Mouse (Mus musculus) heart, embryonic 13.5 days (tissue): ENCODE results near the gene Ugt2b34. TPM values are rescaled to one million over a fixed set of nuclear protein-coding genes. Genes with fewer than 3 reads are reported as not detected.

Experiments
- ATAC-seq: fragments of 200-750 bp; cut with Nextera tagmentation; 2 replicates; pipeline ENCODE4 v1.8.0; 2017; ENCODE audit warnings: moderate TSS enrichment; ENCODE audit not compliant: insufficient number of reproducible peaks, low FRiP score, low TSS enrichment; ENCODE audit errors: extremely low read depth
- H3K27ac ChIP-seq: fragments of 300-500 bp; sonication (generic); replicated peaks from 2 replicates; pipeline ENCODE4 v1.5.1; 2015; ENCODE audit warnings: moderate library complexity, mild to moderate bottlenecking, inconsistent platforms
- H3K27me3 ChIP-seq: fragments of 300-500 bp; sonication (generic); replicated peaks from 2 replicates; pipeline ENCODE4 v1.6.1; 2015; ENCODE audit warnings: mild to moderate bottlenecking, inconsistent platforms
- H3K36me3 ChIP-seq: fragments of 300-500 bp; sonication (generic); 2 replicates; pipeline ENCODE4 v1.6.1; 2015; ENCODE audit warnings: mild to moderate bottlenecking, inconsistent platforms
- H3K4me1 ChIP-seq: fragments of 300-500 bp; sonication (generic); 2 replicates; pipeline ENCODE4 v1.6.1; 2015; ENCODE audit warnings: inconsistent platforms
- H3K4me2 ChIP-seq: fragments of 300-500 bp; sonication (generic); 2 replicates; pipeline ENCODE4 v1.6.1; 2015; ENCODE audit warnings: inconsistent platforms, mild to moderate bottlenecking, moderate library complexity
- H3K4me3 ChIP-seq: fragments of 300-500 bp; sonication (generic); 2 replicates; pipeline ENCODE4 v1.5.1; 2015; ENCODE audit warnings: moderate library complexity, mild to moderate bottlenecking, inconsistent platforms
- H3K9ac ChIP-seq: fragments of 300-500 bp; sonication (generic); 2 replicates; pipeline ENCODE4 v1.6.1; 2015; ENCODE audit warnings: inconsistent platforms, mild to moderate bottlenecking, moderate library complexity
- H3K9me3 ChIP-seq: fragments of 300-500 bp; sonication (generic); 2 replicates; pipeline ENCODE4 v1.6.1; 2016; ENCODE audit warnings: inconsistent platforms
- WGBS: fragments of 180-500 bp; shearing (Covaris S2); methylation state at CpG from one replicate; pipeline ENCODE4 v1.1.7; 2015; ENCODE audit warnings: mixed read lengths; 5-methylcytosine and 5-hydroxymethylcytosine counted together
- polyA plus RNA-seq: library from polyadenylated mRNA; unstranded; fragments of >200 nt; fragmentation: Nextera tagmentation; extraction: Ambion mirVana; gene quantifications from 2 replicates; pipeline ENCODE4 v1.2.1, GENCODE M21; 2015

Gene Ugt2b34
- 0.11 and 1.9 TPM in 2 replicates for polyA plus RNA-seq

DNA sequence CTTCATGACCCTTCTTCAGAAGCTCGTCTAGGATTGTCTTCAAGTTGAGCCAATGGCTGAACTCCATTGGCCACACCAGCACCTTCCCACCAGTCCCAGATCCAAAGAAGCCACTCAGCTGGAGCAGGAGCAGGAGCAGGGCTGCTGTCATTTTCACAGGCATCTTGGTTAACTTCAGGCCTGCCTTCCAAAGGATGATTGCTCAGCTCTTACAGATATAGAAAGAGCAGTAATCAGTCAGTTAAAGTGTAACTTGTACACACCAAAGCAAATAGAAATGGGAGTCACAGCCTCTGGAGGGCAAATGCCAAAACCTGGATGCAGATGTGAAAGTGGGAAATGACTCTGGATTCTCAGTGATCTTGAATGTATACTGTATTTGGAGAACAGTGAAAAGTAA is at the start of gene Ugt2b34:
Gene Ugt2b34 (minus strand): TSS at position 180 of the 400 bp plus-strand sequence.
- Histone ChIP-seq H3K4me2 (no peak within 1 kb of the TSS), H3K27me3 (no peaks in the 10 kb centered on the region), H3K9me3 (no peaks in the 10 kb centered on the region), H3K27ac (no peak within 1 kb of the TSS), H3K36me3 (no peaks in the 10 kb centered on the region), H3K4me3 (no peak within 1 kb of the TSS), H3K4me1 (no peaks in the 10 kb centered on the region), H3K9ac (no peak within 1 kb of the TSS)
- ATAC-seq, result no peak
- WGBS, result 43% methylated on average over 1 of the region's 1 CpGs

- no peaks in the 10 kb centered on the region for H3K9me3 ChIP-seq
- H3K4me3 ChIP-seq, result no peak overlapping the region
- no peak overlapping the region for H3K27ac ChIP-seq
- H3K4me2 ChIP-seq, result no peak overlapping the region
- WGBS, result 79% methylated on average over 2 of the region's 2 CpGs
- no peaks in the 10 kb centered on the region for H3K27me3 ChIP-seq
- ATAC-seq, result no peak
- H3K9ac ChIP-seq, result no peak overlapping the region
- H3K4me1 ChIP-seq, result no peaks in the 10 kb centered on the region
- H3K36me3 ChIP-seq, result no peaks in the 10 kb centered on the region
These were observed 35.4 kb upstream of the Ugt2b34 start for GRCm38 (mm10) chr5:86942111-86942510.

GRCm38 (mm10) chr5:86926426-86926825 is 19.7 kb upstream of the Ugt2b34 start, which contains the start of gene Ugt2b1:
Ugt2b1 (minus strand) TSS chr5:86926530.
- H3K27me3 ChIP-seq, result no peaks in the 10 kb centered on the region
- WGBS, result 73% methylated on average over 2 of the region's 2 CpGs
- H3K9ac ChIP-seq, result no peak within 1 kb of the TSS
- no peaks in the 10 kb centered on the region for H3K36me3 ChIP-seq
- no peak for ATAC-seq
- H3K4me2 ChIP-seq, result no peak within 1 kb of the TSS
- no peak within 1 kb of the TSS for H3K27ac ChIP-seq
- no peak within 1 kb of the TSS for H3K4me3 ChIP-seq
- H3K9me3 ChIP-seq, result no peaks in the 10 kb centered on the region
- H3K4me1 ChIP-seq, result no peaks in the 10 kb centered on the region

GRCm38 (mm10) chr5:86920661-86921233 is 14.0 kb upstream of the Ugt2b34 start:
- H3K36me3 ChIP-seq, result no peaks in the 10 kb centered on the region
- H3K27me3 ChIP-seq, result no peaks in the 10 kb centered on the region
- no peak for ATAC-seq
- no peak overlapping the region for H3K27ac ChIP-seq
- no peak overlapping the region for H3K9ac ChIP-seq
- no peaks in the 10 kb centered on the region for H3K9me3 ChIP-seq
- H3K4me3 ChIP-seq, result no peak overlapping the region
- no peak overlapping the region for H3K4me2 ChIP-seq
- WGBS, result 60% methylated on average over 3 of the region's 3 CpGs
- no peaks in the 10 kb centered on the region for H3K4me1 ChIP-seq

- Histone ChIP-seq H3K36me3 (no peaks in the 10 kb centered on the region), H3K4me2 (no peak overlapping the region), H3K27ac (no peak overlapping the region), H3K27me3 (no peaks in the 10 kb centered on the region), H3K9ac (no peak overlapping the region), H3K9me3 (no peaks in the 10 kb centered on the region), H3K4me1 (no peaks in the 10 kb centered on the region), H3K4me3 (no peak overlapping the region)
- WGBS, result 72% methylated on average over 3 of the region's 3 CpGs
- no peak for ATAC-seq
These were observed 4.8 kb upstream of the Ugt2b34 start for GRCm38 (mm10) chr5:86911357-86912099.

- Histone ChIP-seq H3K4me3 (no peak overlapping the region), H3K27me3 (no peaks in the 10 kb centered on the region), H3K4me2 (no peak overlapping the region), H3K36me3 (no peaks in the 10 kb centered on the region), H3K9ac (no peak overlapping the region), H3K9me3 (no peaks in the 10 kb centered on the region), H3K4me1 (no peaks in the 10 kb centered on the region), H3K27ac (no peak overlapping the region)
- 58% methylated on average over 1 of the region's 1 CpGs for WGBS
- ATAC-seq, result no peak
These were observed 4.0 kb upstream of the Ugt2b34 start for GRCm38 (mm10) chr5:86910770-86911169.

GRCm38 (mm10) chr5:86889933-86890332 is 16.8 kb downstream of the Ugt2b34 start:
- 78% methylated on average over 1 of the region's 1 CpGs for WGBS
- Histone ChIP-seq H3K9me3 (peaks cover 7% of the 10 kb centered on the region; the same call in 1 of the 2 replicates), H3K4me2 (no peak overlapping the region), H3K9ac (no peak overlapping the region), H3K36me3 (no peaks in the 10 kb centered on the region), H3K4me3 (no peak overlapping the region), H3K27me3 (no peaks in the 10 kb centered on the region), H3K4me1 (no peaks in the 10 kb centered on the region), H3K27ac (no peak overlapping the region)
- no peak for ATAC-seq

- H3K4me2 ChIP-seq, result no peak overlapping the region
- WGBS, result 65% methylated on average over 1 of the region's 1 CpGs
These were observed 18.3 kb downstream of the Ugt2b34 start for GRCm38 (mm10) chr5:86888420-86888819.

DNA sequence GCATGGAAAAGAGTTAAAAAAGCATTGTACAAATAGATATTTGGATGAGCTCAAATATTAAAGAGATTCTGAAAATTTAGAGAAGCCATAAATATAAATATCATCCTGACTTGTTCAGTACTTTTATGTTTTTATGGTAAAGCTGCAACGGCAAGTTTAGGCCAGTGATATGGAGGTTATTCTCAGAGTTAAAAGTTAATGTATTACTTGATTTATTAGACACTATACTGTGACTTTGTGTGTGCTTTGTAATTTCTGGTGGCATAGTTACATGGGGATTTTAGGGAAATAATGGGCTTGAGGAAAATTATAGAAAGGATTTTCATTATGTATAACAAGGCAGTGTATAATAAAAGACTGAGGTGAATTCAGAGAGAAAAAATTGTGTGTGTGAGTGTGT is 19.7 kb downstream of the Ugt2b34 start:
- H3K27ac ChIP-seq, result no peak overlapping the region
- H3K9ac ChIP-seq, result no peak overlapping the region
- no peak for ATAC-seq
- 80% methylated on average over 1 of the region's 1 CpGs for WGBS
- H3K27me3 ChIP-seq, result no peaks in the 10 kb centered on the region
- H3K36me3 ChIP-seq, result no peaks in the 10 kb centered on the region
- H3K9me3 ChIP-seq, result no peaks in the 10 kb centered on the region
- no peak overlapping the region for H3K4me2 ChIP-seq
- H3K4me1 ChIP-seq, result no peaks in the 10 kb centered on the region
- H3K4me3 ChIP-seq, result no peak overlapping the region

More at GRCm38 (mm10) chr5:86888420-86888819, 18.3 kb downstream of the Ugt2b34 start:
- H3K27me3 ChIP-seq, result no peaks in the 10 kb centered on the region
- H3K4me1 ChIP-seq, result no peaks in the 10 kb centered on the region
- no peak for ATAC-seq
- H3K9ac ChIP-seq, result no peak overlapping the region
- no peaks in the 10 kb centered on the region for H3K36me3 ChIP-seq
- H3K27ac ChIP-seq, result no peak overlapping the region
- H3K9me3 ChIP-seq, result no peaks in the 10 kb centered on the region
- no peak overlapping the region for H3K4me3 ChIP-seq

GRCm38 (mm10) chr5:86886620-86887019 is 20.1 kb downstream of the Ugt2b34 start:
- 34% methylated on average over 3 of the region's 3 CpGs for WGBS
- H3K36me3 ChIP-seq, result no peaks in the 10 kb centered on the region
- no peaks in the 10 kb centered on the region for H3K27me3 ChIP-seq
- ATAC-seq, result no peak
- no peak overlapping the region for H3K9ac ChIP-seq
- H3K4me2 ChIP-seq, result no peak overlapping the region
- H3K9me3 ChIP-seq, result no peaks in the 10 kb centered on the region
- no peak overlapping the region for H3K4me3 ChIP-seq
- no peaks in the 10 kb centered on the region for H3K4me1 ChIP-seq
- H3K27ac ChIP-seq, result no peak overlapping the region

DNA sequence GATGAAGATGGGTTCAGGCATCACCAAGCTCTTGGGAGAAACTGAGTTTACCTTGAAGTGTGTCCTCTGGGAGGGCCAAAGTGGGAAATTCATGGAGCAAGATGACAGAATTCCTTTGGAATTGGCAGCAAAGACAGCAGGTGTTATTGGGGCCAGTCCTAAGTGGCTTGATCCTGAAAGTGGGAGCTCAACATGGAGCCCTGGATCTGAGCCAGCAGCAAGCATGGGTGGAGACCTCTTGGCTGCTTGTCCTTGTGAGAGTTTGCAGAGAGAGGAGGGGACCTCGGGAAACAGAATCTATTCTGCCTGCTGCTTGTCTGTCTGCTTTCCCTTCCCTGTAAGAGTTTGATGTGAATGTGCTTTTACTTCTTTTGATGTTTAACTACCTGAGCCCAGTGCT is 34.9 kb downstream of the Ugt2b34 start:
- Histone ChIP-seq H3K27ac (no peak overlapping the region), H3K36me3 (no peaks in the 10 kb centered on the region), H3K4me2 (no peak overlapping the region), H3K9ac (no peak overlapping the region), H3K4me1 (0 out of 2 replicates have a peak, but pooled peaks cover 6% of the 10 kb centered on the region), H3K9me3 (no peaks in the 10 kb centered on the region), H3K27me3 (no peaks in the 10 kb centered on the region), H3K4me3 (no peak overlapping the region)
- 15% methylated on average over 1 of the region's 1 CpGs for WGBS
- ATAC-seq, result no peak

DNA sequence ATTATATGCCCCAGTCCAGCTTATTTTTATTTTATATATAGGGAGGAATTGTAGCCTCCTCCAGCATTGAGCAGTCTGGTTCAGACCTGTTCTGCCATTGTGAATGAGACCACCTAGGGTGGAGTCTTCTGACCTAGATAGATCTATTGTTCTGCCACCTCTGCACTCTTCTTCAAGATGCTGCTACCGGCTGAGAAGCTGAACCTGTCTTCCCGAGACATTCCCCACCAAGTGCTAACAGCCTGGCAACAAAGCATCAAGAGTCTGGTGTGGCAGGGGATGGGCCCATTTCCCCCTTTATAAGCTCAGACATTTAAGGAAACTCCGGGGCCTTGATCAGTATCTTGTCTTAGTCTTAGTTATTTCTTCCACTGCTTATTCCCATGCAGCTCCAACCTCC is 48.4 kb downstream of the Ugt2b34 start:
- WGBS, result 52% methylated on average over 3 of the region's 3 CpGs
- Histone ChIP-seq H3K9ac (no peak overlapping the region), H3K4me1 (peaks cover 6% of the 10 kb centered on the region), H3K27ac (no peak overlapping the region), H3K4me2 (no peak overlapping the region), H3K36me3 (no peaks in the 10 kb centered on the region), H3K9me3 (no peaks in the 10 kb centered on the region), H3K27me3 (no peaks in the 10 kb centered on the region), H3K4me3 (no peak overlapping the region)
- ATAC-seq, result no peak
